Mouse (Mus musculus): ENCODE measurements around the gene Astn1.

The Astn1 gene

GRCm38 (mm10) chr1:158421451-158421850 lies 59.4 kb downstream of the Astn1 start:
- no peak for DNase-seq (ENCODE audit: low read depth)

- no peak for DNase-seq (ENCODE audit: low read depth)
Observed at GRCm38 (mm10) chr1:158422739-158423138, 60.7 kb downstream of the Astn1 start.

- DNase-seq (ENCODE audit: low read depth), result no peak
Observed at GRCm38 (mm10) chr1:158446071-158446470, 84.0 kb downstream of the Astn1 start.

- DNase-seq (ENCODE audit: low read depth), result no peak
Observed at GRCm38 (mm10) chr1:158447956-158448355, 85.9 kb downstream of the Astn1 start.

GRCm38 (mm10) chr1:158452675-158453074 lies 90.6 kb downstream of the Astn1 start:
- no peak for DNase-seq (ENCODE audit: low read depth)

- no peak for DNase-seq (ENCODE audit: low read depth)
Observed at GRCm38 (mm10) chr1:158453587-158453986, 91.5 kb downstream of the Astn1 start.

GRCm38 (mm10) chr1:158463975-158464374 lies 101.9 kb downstream of the Astn1 start:
- DNase-seq (ENCODE audit: low read depth), result no peak

- DNase-seq (ENCODE audit: low read depth), result no peak
Observed at GRCm38 (mm10) chr1:158465286-158465685, 103.2 kb downstream of the Astn1 start.

- DNase-seq (ENCODE audit: low read depth), result no peak
Observed at GRCm38 (mm10) chr1:158477841-158478240, 115.8 kb downstream of the Astn1 start.

- DNase-seq (ENCODE audit: low read depth), result no peak
Observed at GRCm38 (mm10) chr1:158480285-158480684, 118.2 kb downstream of the Astn1 start.

GRCm38 (mm10) chr1:158483733-158484132 lies 121.7 kb downstream of the Astn1 start:
- no peak for DNase-seq (ENCODE audit: low read depth)

- no peak for DNase-seq (ENCODE audit: low read depth)
Observed at GRCm38 (mm10) chr1:158489521-158490021, 127.5 kb downstream of the Astn1 start.

GRCm38 (mm10) chr1:158490175-158490574 lies 128.1 kb downstream of the Astn1 start:
- no peak for DNase-seq (ENCODE audit: low read depth)

GRCm38 (mm10) chr1:158493289-158493688 lies 131.2 kb downstream of the Astn1 start:
- DNase-seq (ENCODE audit: low read depth), result no peak

GRCm38 (mm10) chr1:158500140-158500539 lies 138.1 kb downstream of the Astn1 start:
- DNase-seq (ENCODE audit: low read depth), result no peak

GRCm38 (mm10) chr1:158501019-158501418 lies 138.9 kb downstream of the Astn1 start:
- no peak for DNase-seq (ENCODE audit: low read depth)

GRCm38 (mm10) chr1:158507610-158508009 lies 145.5 kb downstream of the Astn1 start:
- DNase-seq (ENCODE audit: low read depth), result no peak

- no peak for DNase-seq (ENCODE audit: low read depth)
Observed at GRCm38 (mm10) chr1:158509112-158509855, 147.2 kb downstream of the Astn1 start.

GRCm38 (mm10) chr1:158510478-158511207 lies 148.6 kb downstream of the Astn1 start:
- DNase-seq (ENCODE audit: low read depth), result no peak

- no peak for DNase-seq (ENCODE audit: low read depth)
Observed at GRCm38 (mm10) chr1:158512089-158512488, 150.0 kb downstream of the Astn1 start.

- no peak for DNase-seq (ENCODE audit: low read depth)
Observed at GRCm38 (mm10) chr1:158512636-158513035, 150.6 kb downstream of the Astn1 start.

- no peak for DNase-seq (ENCODE audit: low read depth)
Observed at GRCm38 (mm10) chr1:158513572-158513971, 151.5 kb downstream of the Astn1 start.

- DNase-seq (ENCODE audit: low read depth), result no peak
Observed at GRCm38 (mm10) chr1:158516558-158516957, 154.5 kb downstream of the Astn1 start.
